Mouse (Mus musculus) intestine, embryonic 15.5 days (tissue): ENCODE results near the gene Pramef20. TPM values are rescaled to one million over a fixed set of nuclear protein-coding genes. Genes with fewer than 3 reads are reported as not detected.

ENCODE experiments used
- polyA plus RNA-seq: library from polyadenylated mRNA; unstranded; fragments of >200 nt; fragmentation: Nextera tagmentation; extraction: Ambion mirVana; gene quantifications from 2 replicates; pipeline ENCODE4 v1.2.1, GENCODE M21; 2015

Gene Pramef20
- polyA plus RNA-seq, 1 experiment from 2014 or later: not detected

Other genes with a start within 250 kb of the Pramef20 start
- gene Oog3, start 215.3 kb downstream of the Pramef20 start, polyA plus RNA-seq: not detected in 2 replicates
- not detected in 2 replicates for gene Oog2, start 187.2 kb downstream of the Pramef20 start, polyA plus RNA-seq
- gene C87977, start 164.6 kb downstream of the Pramef20 start, polyA plus RNA-seq: not detected in 2 replicates
- gene Pramel5, start 97.4 kb downstream of the Pramef20 start, polyA plus RNA-seq: not detected in 2 replicates
- gene Gm13128, start 47.7 kb downstream of the Pramef20 start, polyA plus RNA-seq: not detected in 2 replicates
- gene Gm13119, start 20.0 kb downstream of the Pramef20 start, polyA plus RNA-seq: not detected in 2 replicates
- gene Pramef12, start 30.5 kb upstream of the Pramef20 start, polyA plus RNA-seq: not detected in 2 replicates
- not detected in 2 replicates for gene 1700012P22Rik, start 60.8 kb upstream of the Pramef20 start, polyA plus RNA-seq
- gene Gm9944, start 75.4 kb upstream of the Pramef20 start, polyA plus RNA-seq: not detected in 2 replicates
- not detected in 2 replicates for gene Aadacl3, start 85.8 kb upstream of the Pramef20 start, polyA plus RNA-seq
- gene 9430007A20Rik, start 141.9 kb upstream of the Pramef20 start, polyA plus RNA-seq: not detected in 2 replicates
- gene Gm13124, start 187.2 kb upstream of the Pramef20 start, polyA plus RNA-seq: not detected in 2 replicates
- gene Aadacl4, start 235.8 kb upstream of the Pramef20 start, polyA plus RNA-seq: not detected in 2 replicates